Comparison of ENCODE assay signal across 16 mouse cellular contexts in the genomic region with DNA sequence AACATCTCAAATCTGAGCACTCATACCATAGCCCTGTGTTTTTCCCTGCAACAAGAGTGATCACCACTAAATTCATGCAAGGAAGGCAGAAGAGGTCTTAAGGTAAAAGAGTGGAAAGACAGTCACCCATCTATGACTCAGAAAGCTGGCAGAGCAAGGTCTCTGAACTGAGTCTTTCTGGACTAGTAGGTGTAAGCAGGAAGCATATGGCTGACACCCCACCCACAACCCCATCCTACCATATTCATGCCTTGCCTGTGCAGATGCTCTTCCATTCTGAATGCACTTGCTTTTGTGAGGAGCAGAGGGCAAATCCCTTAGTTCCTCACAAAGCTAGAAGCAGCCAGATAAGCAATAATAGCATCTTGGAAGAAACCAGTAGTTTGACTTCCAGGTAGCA.
DNase-seq lines count a peak whose midpoint lies in the region; ATAC-seq lines count a peak whose summit lies in the region.
"Had no signal": no experiment of that assay in that cellular context is flagged by ENCODE, and none has a peak within 500 bp of the region (broad histone marks: within the 10 kb centered on the region; RNA-seq: fewer than 3 reads in every experiment).

No protein-coding gene starts in this region.

- no peak for DNase-seq in frontal cortex, postnatal 10 days (ENCODE audit: low spot score in 2 of 2)
- DNase-seq in left cerebral cortex, adult 9 months (ENCODE audit: low spot score in 2 of 2): peak; percentile 16 to 25
- DNase-seq in left cerebral cortex, postnatal 4 days: no peak
- peak; percentile 19 to 32 for DNase-seq in right cerebral cortex, adult 2 months (ENCODE audit: low spot score in 2 of 2)
- no peak for DNase-seq in right cerebral cortex, postnatal 25 days
- DNase-seq in embryo, embryonic 10.5 days (ENCODE audit: low spot score): no peak
- DNase-seq: adrenal gland, adult 8-10 months; adrenal gland, postnatal 25 days; cerebellum, adult 18-20 months; cerebellum, adult 9-10 months; gastrocnemius, adult 2 months; gastrocnemius, postnatal 14 days; heart, adult 11 months had no signal

- intact Hi-C loops in left cerebral cortex, postnatal 4 days (cut with DNase I): no loop called here

- ATAC-seq in frontal cortex, adult (ENCODE audit: low TSS enrichment): peak; percentile 97
- ATAC-seq: activated CD4-positive, CD25-positive, alpha-beta regulatory T cell, adult 4 months; forebrain, embryonic 15.5 days had no signal

Comparison
In these comparisons a context has a peak if more than half of its experiments do, and no peak if none do; other contexts are left out.
1. DNase-seq: peak in left cerebral cortex, adult 9 months (2 of 2) and right cerebral cortex, adult 2 months (2 of 2); none in frontal cortex, postnatal 10 days (0 of 2), left cerebral cortex, postnatal 4 days (single experiment), right cerebral cortex, postnatal 25 days (single experiment) and embryo, embryonic 10.5 days (single experiment).